Mouse (Mus musculus) embryonic fibroblast, embryonic 13.5 days (primary cell): Measurements from ENCODE around the gene Ap1ar.

Source experiments
- CTCF ChIP-seq: IDR thresholded peaks from 2 replicates; pipeline ENCODE4 v1.5.1; 2011; ENCODE audit warnings: mild to moderate bottlenecking, control low read depth, low read length, moderate library complexity, borderline replicate concordance; ENCODE audit not compliant: insufficient read depth
- POLR2A ChIP-seq: IDR thresholded peaks from 2 replicates; pipeline ENCODE4 v1.6.1; 2011; ENCODE audit warnings: low read depth, mild to moderate bottlenecking, control low read depth, low read length, moderate library complexity

DNA sequence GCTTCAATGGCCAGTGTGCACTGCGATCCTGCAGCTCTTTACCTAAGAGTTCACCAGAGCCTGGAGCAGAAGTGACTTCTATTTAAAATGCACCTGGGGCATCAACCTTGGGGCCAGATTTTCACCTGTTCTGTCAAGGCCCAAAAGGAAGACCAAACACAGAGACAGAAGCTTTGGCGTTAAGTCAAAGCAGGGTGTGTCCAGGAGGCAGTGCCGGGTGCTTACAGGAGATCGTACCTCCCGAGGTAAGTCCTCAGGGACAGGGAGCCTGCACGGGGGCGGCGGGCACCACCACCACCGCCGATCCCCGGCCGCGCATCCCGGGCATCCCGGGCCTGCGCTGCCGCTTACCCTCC, 547 bp downstream of the Ap1ar start:
- TF ChIP-seq CTCF (no peak), POLR2A (no peak)
